Mouse (Mus musculus): ENCODE measurements around the gene Ncoa1. TPM values are rescaled to one million over a fixed set of nuclear protein-coding genes. Genes with fewer than 3 reads are reported as not detected.

Ncoa1 gene
- polyA plus RNA-seq (2017; shearing (Covaris generic)), result 10 to 100 TPM; 10.1 to 16.7 TPM

GRCm38 (mm10) chr12:4476832-4477671 is at the start of gene Ncoa1:
TSS of gene Ncoa1 (minus strand) at chr12:4477182.
- ATAC-seq, result peak; percentile 48

- ATAC-seq, result no peak
Observed at GRCm38 (mm10) chr12:4524546-4524945, 47.6 kb upstream of the Ncoa1 start.

- no peak for ATAC-seq
Observed at GRCm38 (mm10) chr12:4523688-4524298, 46.8 kb upstream of the Ncoa1 start.

- ATAC-seq, result no peak
Observed at GRCm38 (mm10) chr12:4523208-4523607, 46.2 kb upstream of the Ncoa1 start.

- ATAC-seq, result no peak
Observed at GRCm38 (mm10) chr12:4518957-4519356, 42.0 kb upstream of the Ncoa1 start.

- no peak for ATAC-seq
Observed at GRCm38 (mm10) chr12:4509591-4510061, 32.6 kb upstream of the Ncoa1 start.

- no peak for ATAC-seq
Observed at GRCm38 (mm10) chr12:4508182-4508581, 31.2 kb upstream of the Ncoa1 start.

GRCm38 (mm10) chr12:4507461-4507860 is 30.5 kb upstream of the Ncoa1 start:
- ATAC-seq, result no peak

- ATAC-seq, result no peak
Observed at GRCm38 (mm10) chr12:4506810-4507430, 29.9 kb upstream of the Ncoa1 start.

GRCm38 (mm10) chr12:4505298-4505697 is 28.3 kb upstream of the Ncoa1 start:
- ATAC-seq, result no peak

- no peak for ATAC-seq
Observed at GRCm38 (mm10) chr12:4503673-4504326, 26.8 kb upstream of the Ncoa1 start.

GRCm38 (mm10) chr12:4501916-4502315 is 24.9 kb upstream of the Ncoa1 start:
- ATAC-seq, result no peak

- no peak for ATAC-seq
Observed at GRCm38 (mm10) chr12:4500516-4500915, 23.5 kb upstream of the Ncoa1 start.

GRCm38 (mm10) chr12:4499651-4500175 is 22.7 kb upstream of the Ncoa1 start:
- no peak for ATAC-seq

- no peak for ATAC-seq
Observed at GRCm38 (mm10) chr12:4488411-4488810, 11.4 kb upstream of the Ncoa1 start.

GRCm38 (mm10) chr12:4483386-4483785 is 6.4 kb upstream of the Ncoa1 start:
- no peak for ATAC-seq

GRCm38 (mm10) chr12:4481687-4482086 is 4.7 kb upstream of the Ncoa1 start:
- ATAC-seq, result no peak

- ATAC-seq, result no peak
Observed at GRCm38 (mm10) chr12:4480250-4480649, 3.3 kb upstream of the Ncoa1 start.

GRCm38 (mm10) chr12:4479171-4479881 is 2.3 kb upstream of the Ncoa1 start:
- ATAC-seq, result no peak

- no peak for ATAC-seq
Observed at GRCm38 (mm10) chr12:4477941-4478795, 1.2 kb upstream of the Ncoa1 start.

GRCm38 (mm10) chr12:4476291-4476831 is 621 bp downstream of the Ncoa1 start:
- ATAC-seq, result peak; percentile 48
